Mouse (Mus musculus) heart, embryonic 16.5 days (tissue): ENCODE results near the gene Trim41. TPM values are rescaled to one million over a fixed set of nuclear protein-coding genes. Genes with fewer than 3 reads are reported as not detected.
A peak's percentile ranks its signal among the peaks of the same experiment; 100 is the strongest.

Experiments used
- ATAC-seq: fragments of 200-750 bp; cut with Nextera tagmentation; replicated peaks from 2 replicates; pipeline ENCODE4 v1.8.0; 2017; ENCODE audit warnings: moderate number of reproducible peaks; ENCODE audit not compliant: insufficient read depth, low FRiP score; ENCODE audit errors: extremely low read depth
- H3K27ac ChIP-seq: fragments of 300-500 bp; sonication (generic); 2 replicates; pipeline ENCODE4 v1.5.1; 2014; ENCODE audit warnings: mild to moderate bottlenecking, low read length, control low read depth, moderate library complexity
- H3K27me3 ChIP-seq: fragments of 300-500 bp; sonication (generic); 2 replicates; pipeline ENCODE4 v1.6.1; 2014; ENCODE audit warnings: low read length, mixed read lengths; ENCODE audit not compliant: control insufficient read depth, insufficient read depth
- H3K36me3 ChIP-seq: fragments of 300-500 bp; sonication (generic); 2 replicates; pipeline ENCODE4 v1.6.1; 2014; ENCODE audit not compliant: control insufficient read depth, insufficient read depth
- H3K4me1 ChIP-seq: fragments of 300-500 bp; sonication (generic); 2 replicates; pipeline ENCODE4 v1.6.1; 2014; ENCODE audit warnings: low read length, mixed read lengths; ENCODE audit not compliant: control insufficient read depth, insufficient read depth
- H3K4me2 ChIP-seq: fragments of 300-500 bp; sonication (generic); 2 replicates; pipeline ENCODE4 v1.6.1; 2014; ENCODE audit warnings: low read depth, mild to moderate bottlenecking, control low read depth, low read length
- H3K4me3 ChIP-seq: fragments of 300-500 bp; sonication (generic); 2 replicates; pipeline ENCODE4 v1.5.1; 2014; ENCODE audit warnings: mild to moderate bottlenecking, control low read depth, low read length
- H3K9ac ChIP-seq: fragments of 300-500 bp; sonication (generic); 2 replicates; pipeline ENCODE4 v1.6.1; 2014; ENCODE audit warnings: low read length, control low read depth
- H3K9me3 ChIP-seq: fragments of 300-500 bp; sonication (generic); replicated peaks from 2 replicates; pipeline ENCODE4 v1.6.1; 2016; ENCODE audit warnings: low read length; ENCODE audit not compliant: control insufficient read depth
- WGBS: fragments of 180-500 bp; shearing (Covaris S2); extraction: QIAGEN DNeasy Blood & Tissue Kit; methylation state at CpG from one replicate; pipeline ENCODE4 v1.1.7; 2014; 5-methylcytosine and 5-hydroxymethylcytosine counted together
- polyA plus RNA-seq: library from polyadenylated mRNA; unstranded; fragments of >200 nt; fragmentation: Nextera tagmentation; extraction: Ambion mirVana; gene quantifications from 2 replicates; pipeline ENCODE4 v1.2.1, GENCODE M21; 2015

The Trim41 gene
- polyA plus RNA-seq, 1 experiment from 2014 or later, result 4.2 TPM

GRCm38 (mm10) chr11:48809434-48809830 is 7.7 kb downstream of the Trim41 start:
- 46% methylated on average over 4 of the region's 4 CpGs for WGBS
- H3K27me3 ChIP-seq, result no peaks in the 10 kb centered on the region
- H3K4me3 ChIP-seq, result no peak overlapping the region
- no peak overlapping the region for H3K9ac ChIP-seq
- ATAC-seq, result no peak
- H3K4me2 ChIP-seq, result no peak overlapping the region
- H3K4me1 ChIP-seq, result no peaks in the 10 kb centered on the region
- H3K36me3 ChIP-seq, result peaks cover 78% of the 10 kb centered on the region
- H3K27ac ChIP-seq, result no peak overlapping the region
- no peaks in the 10 kb centered on the region for H3K9me3 ChIP-seq

DNA sequence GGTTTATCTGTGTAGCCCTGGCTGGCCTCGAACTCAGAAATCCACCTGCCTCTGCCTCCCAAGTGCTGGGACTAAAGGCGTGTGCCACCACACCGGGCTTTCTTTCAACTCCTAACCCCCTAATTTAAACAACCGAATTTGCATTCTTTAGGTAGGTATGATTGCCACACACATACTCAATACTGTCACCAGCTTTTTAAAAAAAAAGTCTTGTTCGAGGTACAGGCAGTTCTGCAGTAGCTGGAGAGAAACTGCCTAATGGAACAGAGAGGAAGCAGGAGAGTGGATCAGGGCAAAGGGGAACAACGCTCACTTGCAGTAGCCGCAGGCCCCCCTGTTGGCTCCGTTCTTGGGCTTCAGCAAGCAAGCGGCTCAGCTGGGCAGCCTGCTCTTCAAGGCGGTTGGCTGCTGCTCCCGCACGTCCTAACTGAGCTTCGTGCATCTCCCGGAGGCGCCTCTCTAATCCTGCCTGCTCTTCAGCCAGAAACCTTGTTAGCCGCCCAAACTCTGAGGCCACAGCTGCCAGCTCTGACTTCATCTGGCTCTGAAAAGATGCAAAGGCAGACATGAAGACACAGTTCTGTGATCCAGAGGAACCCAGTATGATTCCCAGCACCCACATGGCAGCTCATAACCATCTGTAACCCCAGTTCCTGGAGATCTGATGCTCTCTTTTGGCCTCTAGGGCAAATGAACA is 8.3 kb downstream of the Trim41 start:
- H3K9me3 ChIP-seq, result no peaks in the 10 kb centered on the region
- no peaks in the 10 kb centered on the region for H3K4me1 ChIP-seq
- no peak overlapping the region for H3K4me2 ChIP-seq
- ATAC-seq, result no peak
- H3K27me3 ChIP-seq, result no peaks in the 10 kb centered on the region
- H3K4me3 ChIP-seq, result no peak overlapping the region
- peaks cover 83% of the 10 kb centered on the region for H3K36me3 ChIP-seq
- no peak overlapping the region for H3K9ac ChIP-seq
- H3K27ac ChIP-seq, result no peak overlapping the region
- 69% methylated on average over 16 of the region's 16 CpGs for WGBS

GRCm38 (mm10) chr11:48808304-48808646 is 8.9 kb downstream of the Trim41 start:
- H3K4me3 ChIP-seq, result no peak overlapping the region
- no peak overlapping the region for H3K27ac ChIP-seq
- no peak overlapping the region for H3K4me2 ChIP-seq
- no peak for ATAC-seq
- H3K9me3 ChIP-seq, result no peaks in the 10 kb centered on the region
- no peaks in the 10 kb centered on the region for H3K4me1 ChIP-seq
- H3K9ac ChIP-seq, result no peak overlapping the region
- H3K36me3 ChIP-seq, result peaks cover 87% of the 10 kb centered on the region
- H3K27me3 ChIP-seq, result no peaks in the 10 kb centered on the region

GRCm38 (mm10) chr11:48807563-48808303 is 9.4 kb downstream of the Trim41 start:
- Histone ChIP-seq H3K36me3 (peaks cover 88% of the 10 kb centered on the region), H3K27ac (peak overlapping the region; percentile 12; the same call in 1 of the 2 replicates), H3K9ac (no peak overlapping the region), H3K4me1 (no peaks in the 10 kb centered on the region), H3K4me2 (no peak overlapping the region), H3K9me3 (no peaks in the 10 kb centered on the region), H3K4me3 (no peak overlapping the region), H3K27me3 (no peaks in the 10 kb centered on the region)
- no peak for ATAC-seq
- 56% methylated on average over 14 of the region's 14 CpGs for WGBS

- Histone ChIP-seq H3K9me3 (no peaks in the 10 kb centered on the region), H3K9ac (no peak overlapping the region), H3K27me3 (no peaks in the 10 kb centered on the region), H3K4me3 (no peak overlapping the region), H3K4me2 (no peak overlapping the region), H3K27ac (no peak overlapping the region), H3K4me1 (peaks cover 5% of the 10 kb centered on the region), H3K36me3 (peaks cover 85% of the 10 kb centered on the region)
- WGBS, result 58% methylated on average over 21 of the region's 21 CpGs
- no peak for ATAC-seq
Observed at GRCm38 (mm10) chr11:48806856-48807562, 10.1 kb downstream of the Trim41 start.

DNA sequence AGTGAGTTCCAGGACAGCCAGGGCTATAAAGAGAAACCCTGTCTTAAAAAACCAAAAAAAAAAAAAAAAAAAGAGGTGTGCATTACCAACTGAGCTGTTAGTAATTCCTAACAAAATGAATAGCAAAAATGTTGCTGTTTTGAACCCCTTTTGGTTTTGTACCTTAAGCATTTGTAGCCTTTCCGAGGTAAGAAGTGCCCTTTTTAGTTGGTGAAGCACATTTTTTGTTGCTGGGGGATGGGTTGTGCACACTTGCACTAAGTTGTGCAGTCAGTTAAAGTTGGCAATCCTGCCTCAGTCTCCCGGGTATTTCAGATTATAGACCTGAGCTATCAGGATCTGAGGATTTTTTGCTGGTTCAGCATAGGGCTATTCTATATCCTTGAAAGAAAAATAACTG is 12.2 kb downstream of the Trim41 start:
- H3K36me3 ChIP-seq, result peaks cover 73% of the 10 kb centered on the region
- H3K4me2 ChIP-seq, result no peak overlapping the region
- no peak overlapping the region for H3K9ac ChIP-seq
- H3K27ac ChIP-seq, result no peak overlapping the region
- H3K4me1 ChIP-seq, result peaks cover 12% of the 10 kb centered on the region
- ATAC-seq, result no peak
- WGBS, result 86% methylated on average over 2 of the region's 2 CpGs
- no peaks in the 10 kb centered on the region for H3K27me3 ChIP-seq
- H3K9me3 ChIP-seq, result no peaks in the 10 kb centered on the region
- H3K4me3 ChIP-seq, result no peak overlapping the region

DNA sequence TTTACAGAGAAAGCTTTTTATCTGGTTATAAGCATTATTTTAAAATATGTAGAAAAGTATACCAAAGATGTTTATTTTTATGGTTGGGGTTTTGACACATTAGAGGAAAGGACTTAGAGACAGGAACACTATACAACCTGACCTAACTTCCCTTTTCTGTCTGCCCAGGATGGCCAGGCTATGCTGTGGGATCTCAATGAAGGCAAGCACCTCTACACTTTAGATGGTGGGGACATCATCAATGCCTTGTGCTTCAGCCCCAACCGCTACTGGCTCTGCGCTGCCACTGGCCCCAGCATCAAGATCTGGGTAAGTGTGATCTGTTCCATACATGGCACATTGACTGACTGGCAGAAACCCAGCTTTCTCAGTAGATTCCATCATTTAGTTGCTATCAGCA is 13.2 kb downstream of the Trim41 start:
- Histone ChIP-seq H3K4me2 (no peak overlapping the region), H3K36me3 (peaks cover 65% of the 10 kb centered on the region), H3K4me3 (no peak overlapping the region), H3K9ac (no peak overlapping the region), H3K4me1 (peaks cover 13% of the 10 kb centered on the region), H3K27ac (no peak overlapping the region), H3K9me3 (no peaks in the 10 kb centered on the region), H3K27me3 (no peaks in the 10 kb centered on the region)
- ATAC-seq, result no peak
- 86% methylated on average over 2 of the region's 2 CpGs for WGBS

DNA sequence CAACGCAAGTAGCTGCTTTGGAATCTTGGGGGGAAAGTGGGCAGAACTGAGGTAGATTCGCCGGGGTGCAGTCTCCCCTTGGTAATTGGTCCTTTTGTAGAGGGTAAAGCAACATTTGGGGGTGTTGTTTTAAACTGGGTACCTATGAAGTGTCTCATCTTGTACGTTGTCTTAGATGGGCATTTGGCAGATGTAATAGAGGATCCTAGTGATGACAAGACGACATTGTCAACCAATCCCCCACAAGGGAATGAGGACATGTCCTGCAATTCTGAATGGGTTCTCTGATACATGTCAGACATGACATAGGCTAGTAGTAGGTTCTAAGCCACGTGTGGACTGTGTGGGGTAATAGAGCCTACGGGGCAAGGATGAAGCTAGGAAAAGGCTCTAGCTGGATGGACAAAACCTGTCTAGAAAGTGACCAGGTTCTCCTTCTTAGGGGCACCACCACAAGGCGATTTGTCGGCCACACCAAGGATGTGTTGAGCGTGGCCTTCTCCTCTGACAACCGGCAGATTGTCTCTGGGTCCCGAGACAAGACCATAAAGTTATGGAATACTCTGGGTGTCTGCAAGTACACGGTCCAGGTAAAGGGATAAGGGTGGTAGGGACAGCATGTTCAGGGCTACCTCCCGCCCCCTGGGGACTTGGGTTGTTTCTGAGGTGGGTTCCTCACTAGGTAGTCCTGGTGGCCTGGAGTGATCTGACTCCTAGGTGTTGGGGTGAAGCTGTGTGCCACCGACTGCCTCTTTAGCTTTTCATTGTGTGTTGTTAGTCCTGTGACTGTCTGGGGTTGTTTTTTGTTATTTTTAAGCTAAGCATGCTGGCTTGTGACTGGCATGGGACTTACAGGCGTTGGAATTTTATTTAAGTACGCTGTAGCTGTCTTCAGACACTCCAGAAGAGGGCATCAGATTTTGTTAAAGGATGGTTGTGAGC is 15.1 kb downstream of the Trim41 start:
- H3K4me3 ChIP-seq, result peak overlapping the region; percentile 84
- H3K36me3 ChIP-seq, result peaks cover 51% of the 10 kb centered on the region
- no peak overlapping the region for H3K27ac ChIP-seq
- H3K9ac ChIP-seq, result peak overlapping the region; percentile 90
- H3K9me3 ChIP-seq, result no peaks in the 10 kb centered on the region
- peaks cover 17% of the 10 kb centered on the region for H3K4me1 ChIP-seq
- WGBS, result 60% methylated on average over 17 of the region's 17 CpGs
- H3K27me3 ChIP-seq, result no peaks in the 10 kb centered on the region
- H3K4me2 ChIP-seq, result peak overlapping the region; percentile 69
- ATAC-seq, result no peak
